Mouse (Mus musculus) cerebellum, postnatal 10 days (tissue): ENCODE data around the gene Vangl1.

ENCODE experiments used
- DNase-seq, 2 experiments: peaks; one replicate each; pipeline ENCODE4 v3.0.0; 2021; ENCODE audit warnings: mixed read lengths in 2 of 2

Vangl1 gene

DNA sequence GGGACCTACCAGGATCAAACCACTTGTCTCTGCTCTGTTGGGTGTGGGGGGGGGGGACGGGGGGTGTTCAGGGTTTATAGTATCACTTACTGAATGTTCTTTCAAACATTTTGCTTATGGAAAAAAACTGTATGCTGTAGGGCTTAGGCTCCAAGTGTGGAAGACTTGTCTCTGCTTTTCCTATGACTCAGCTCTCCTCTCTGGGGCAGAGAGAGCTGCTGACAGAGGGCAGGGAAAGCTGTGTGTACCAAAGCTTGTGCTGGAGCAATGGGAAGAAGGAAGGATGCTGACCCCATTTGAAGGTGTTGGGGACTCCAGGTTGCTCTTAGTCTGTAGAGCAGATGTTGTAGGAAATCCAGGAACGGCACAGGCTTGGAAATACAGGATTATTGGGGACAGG lies 63.0 kb downstream of the Vangl1 start:
- DNase-seq, result no peak

DNA sequence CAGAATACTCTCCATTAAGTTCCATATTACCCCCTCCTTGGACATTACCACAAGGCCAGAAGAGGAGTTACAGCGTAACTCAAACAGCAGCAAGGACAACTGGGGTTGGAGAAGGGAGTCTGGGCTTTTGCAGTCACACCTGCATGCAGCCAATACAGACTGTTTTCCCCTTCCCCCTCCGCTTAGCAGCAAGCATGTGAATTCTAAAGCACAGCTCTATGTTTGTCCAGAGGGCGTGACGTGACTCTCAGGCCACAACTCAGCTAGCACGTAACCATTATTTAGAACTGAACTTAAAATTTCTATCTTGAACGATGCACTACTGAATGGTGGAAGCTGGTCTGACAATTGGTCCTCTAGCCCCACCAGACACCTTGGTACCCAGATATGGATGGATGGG lies 63.9 kb downstream of the Vangl1 start:
- no peak for DNase-seq

DNA sequence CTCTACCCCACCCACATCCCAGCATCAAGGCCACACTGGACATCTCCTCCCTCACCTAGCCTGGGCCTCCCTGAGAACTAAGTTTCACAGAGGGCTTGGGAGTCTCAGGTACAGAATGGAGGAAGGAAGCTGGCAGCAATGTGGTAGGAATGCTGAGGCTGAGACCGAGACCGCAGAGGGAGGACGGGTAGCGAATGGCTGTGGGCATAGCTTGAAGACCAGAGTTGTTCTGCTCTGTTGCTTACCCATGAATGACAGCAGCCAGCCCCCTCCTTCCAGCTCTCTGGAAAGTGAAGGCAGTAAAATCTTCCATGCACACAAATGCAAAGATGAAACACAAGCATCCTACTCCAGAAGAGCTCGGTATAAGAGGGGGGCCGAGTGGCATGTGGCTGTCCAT lies 65.6 kb downstream of the Vangl1 start:
- DNase-seq, result no peak

DNA sequence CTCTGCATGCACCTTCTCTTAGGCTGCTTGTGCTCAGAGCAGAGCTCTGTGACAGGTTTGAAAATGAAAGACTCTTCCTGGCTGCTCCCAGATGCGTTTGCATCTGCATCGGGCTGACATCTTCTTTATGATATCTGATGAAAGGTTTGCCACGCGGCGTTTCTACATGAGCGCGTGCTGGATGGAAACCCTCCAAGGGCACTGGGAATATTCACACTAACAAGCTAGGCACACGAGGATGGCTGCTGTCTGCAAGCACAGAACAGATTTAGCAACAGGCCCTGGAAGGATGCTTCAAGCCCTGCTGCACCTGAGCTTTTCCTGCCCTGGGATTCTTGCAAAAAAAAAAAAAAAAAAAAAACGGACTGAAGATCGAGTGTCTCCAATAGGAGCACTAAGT lies 67.3 kb downstream of the Vangl1 start:
- no peak for DNase-seq

DNA sequence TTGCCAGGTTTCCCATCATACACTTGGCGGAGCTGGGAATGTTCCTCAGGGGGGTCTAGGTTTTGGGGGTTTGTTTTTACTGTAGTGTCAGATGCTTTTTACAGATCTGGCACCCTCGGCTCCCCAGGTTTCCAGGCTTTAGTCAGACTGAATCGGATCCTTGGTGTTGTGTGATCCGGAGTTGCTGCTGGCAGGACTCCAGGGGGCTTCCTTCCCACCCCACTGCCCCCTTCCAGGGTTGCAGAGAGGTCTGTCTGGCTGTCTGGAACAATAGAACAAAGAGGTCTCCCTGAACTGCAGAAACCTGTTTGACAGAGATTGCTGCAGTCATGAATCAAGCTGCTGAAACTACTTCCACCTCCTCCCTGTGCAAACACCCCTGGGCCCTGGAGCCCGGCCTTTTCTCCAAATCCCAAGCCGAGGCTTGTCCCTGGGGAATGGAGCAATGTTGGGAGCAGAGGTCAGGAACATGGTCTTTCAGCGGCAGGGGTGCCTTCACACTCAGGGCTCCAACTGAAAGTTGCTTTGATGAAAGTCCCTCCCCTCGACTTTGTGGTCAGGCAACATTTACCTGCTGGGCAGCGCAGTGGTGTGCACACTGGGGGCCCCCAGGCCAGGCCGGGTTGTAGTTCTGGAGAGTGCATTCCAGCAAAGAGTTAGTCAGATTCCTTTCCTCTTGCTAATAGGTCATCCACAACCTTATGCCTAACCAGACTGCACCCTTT lies 68.9 kb downstream of the Vangl1 start:
- peak in 1 of 2 experiments; percentile 25 for DNase-seq

DNA sequence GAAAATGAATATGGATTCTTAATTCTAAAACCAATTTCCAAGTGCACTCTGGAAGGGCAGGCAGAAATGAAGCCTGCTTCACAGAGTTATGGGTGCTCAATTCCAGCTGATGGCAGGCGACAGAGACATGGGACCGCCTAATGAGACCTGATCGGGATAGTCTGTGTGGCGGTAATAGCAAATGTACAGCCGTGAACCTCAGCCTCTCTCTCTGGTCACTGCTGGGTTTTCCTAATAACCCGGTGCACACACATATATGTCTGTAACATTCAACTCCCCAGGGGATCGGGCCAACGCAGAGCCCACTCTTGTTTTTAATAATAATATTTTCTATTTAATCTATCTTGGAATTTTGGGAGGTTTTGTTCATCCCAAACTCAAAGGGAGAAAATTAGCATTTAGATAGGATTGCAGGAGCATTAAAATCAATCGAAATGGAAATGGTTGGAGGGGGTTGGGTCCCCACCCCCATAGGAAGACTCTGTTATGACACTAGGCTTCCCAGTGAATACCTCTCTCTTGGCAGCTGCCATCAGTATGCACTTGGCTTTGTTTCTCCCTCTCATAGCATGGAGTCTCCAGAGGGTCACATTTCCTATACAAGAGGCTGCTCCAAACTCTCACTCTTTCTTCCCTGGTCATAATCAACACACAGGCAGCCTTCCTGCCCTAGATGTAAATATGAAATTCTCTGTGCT lies 72.7 kb downstream of the Vangl1 start:
- no peak for DNase-seq

DNA sequence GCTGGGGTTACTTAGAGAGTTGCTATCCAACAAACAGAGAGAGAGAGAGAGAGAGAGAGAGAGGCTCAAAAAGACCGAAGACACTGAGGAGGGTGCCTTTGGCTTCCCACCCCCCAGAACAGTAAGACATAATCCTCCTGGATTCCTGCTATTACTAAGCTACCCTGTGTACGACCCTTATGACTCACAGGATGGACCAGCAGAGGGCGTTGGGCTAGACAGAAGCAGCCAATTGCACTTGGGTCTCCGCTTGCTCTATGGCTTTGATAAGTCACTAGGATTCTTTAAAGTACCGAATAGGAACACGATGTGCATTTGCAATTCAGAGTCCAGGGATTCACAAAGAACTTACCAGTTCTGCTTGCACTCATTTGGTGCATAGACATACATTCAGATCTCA lies 74.0 kb downstream of the Vangl1 start:
- DNase-seq, result peak in 1 of 2 experiments; percentile 26

DNA sequence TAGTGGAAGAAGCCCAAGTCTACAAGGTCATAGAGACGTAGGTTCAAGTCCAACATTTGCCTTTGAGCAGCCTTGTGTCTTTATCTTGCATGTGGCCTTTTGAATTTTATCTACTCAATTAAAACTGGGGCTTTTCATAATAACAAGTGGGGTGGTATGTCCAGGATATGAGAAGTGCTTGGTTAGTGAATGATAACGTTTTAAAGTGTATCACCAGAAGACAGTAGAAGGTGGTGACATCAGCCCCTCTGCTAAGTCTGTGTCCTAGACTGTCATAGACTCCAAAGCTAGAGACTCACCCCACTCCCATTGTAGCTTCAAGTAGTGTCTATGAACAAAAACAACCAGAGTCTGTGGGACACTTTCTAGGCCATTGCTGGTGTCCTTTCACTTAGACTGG lies 76.3 kb downstream of the Vangl1 start:
- DNase-seq, result no peak

DNA sequence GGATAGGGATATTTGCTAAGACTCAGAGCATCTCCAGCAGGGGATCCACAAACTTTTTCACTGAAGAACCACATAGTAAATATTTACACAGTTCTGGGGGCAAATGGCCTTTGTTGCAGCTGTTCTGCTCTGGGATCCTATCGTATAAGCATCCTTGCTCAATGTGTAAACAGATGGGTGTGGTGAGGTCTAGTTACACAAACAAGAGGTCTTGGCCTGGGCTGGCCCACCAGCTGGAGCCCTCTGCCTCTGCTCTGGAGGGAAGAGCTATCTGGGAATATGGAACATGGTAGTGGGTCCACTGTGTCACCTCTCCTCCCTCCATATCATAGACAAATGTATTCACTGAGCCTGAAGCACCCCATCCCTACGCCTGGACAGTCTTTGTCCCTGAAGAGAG lies 77.4 kb downstream of the Vangl1 start:
- DNase-seq, result no peak

DNA sequence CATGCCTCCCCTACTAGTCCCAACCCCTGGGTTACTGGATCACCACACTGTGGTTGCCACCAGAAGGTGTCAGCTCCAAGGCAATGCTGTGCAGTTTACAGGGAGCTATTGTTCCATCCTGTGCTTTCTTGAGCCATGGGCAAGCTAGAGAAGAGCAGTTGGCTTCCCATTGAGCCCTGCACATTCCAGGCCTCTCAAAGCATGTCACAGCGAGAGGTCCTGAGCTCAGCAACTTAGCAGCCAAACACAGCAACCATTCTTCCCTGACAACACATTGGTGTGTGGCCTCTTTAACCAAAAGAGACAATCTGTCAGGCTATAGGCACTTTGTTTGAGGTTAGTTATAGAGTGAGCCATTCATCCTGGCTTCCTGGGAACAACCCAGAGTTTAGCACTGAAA lies 78.9 kb downstream of the Vangl1 start:
- DNase-seq, result peak in 1 of 2 experiments; percentile 24

DNA sequence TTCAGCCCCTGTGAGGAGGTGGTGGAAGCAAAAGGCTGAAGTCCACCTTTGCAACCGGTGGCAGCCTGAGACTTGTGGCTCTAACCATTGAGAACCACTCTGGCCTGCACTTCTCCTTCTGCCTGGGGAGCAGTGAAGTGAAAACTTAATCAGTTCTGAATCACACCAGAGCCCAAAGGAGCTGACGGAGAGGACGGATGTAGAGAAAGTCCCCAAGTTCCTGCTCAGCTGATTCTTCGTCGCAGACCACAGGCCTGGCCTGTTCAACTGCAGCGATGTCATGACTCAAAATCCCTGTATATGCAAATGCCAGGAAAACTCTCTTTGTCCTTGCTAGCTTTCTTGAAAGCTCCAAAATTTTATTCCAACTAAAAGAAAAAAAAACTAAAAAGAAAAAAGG lies 80.8 kb downstream of the Vangl1 start:
- DNase-seq, result no peak

DNA sequence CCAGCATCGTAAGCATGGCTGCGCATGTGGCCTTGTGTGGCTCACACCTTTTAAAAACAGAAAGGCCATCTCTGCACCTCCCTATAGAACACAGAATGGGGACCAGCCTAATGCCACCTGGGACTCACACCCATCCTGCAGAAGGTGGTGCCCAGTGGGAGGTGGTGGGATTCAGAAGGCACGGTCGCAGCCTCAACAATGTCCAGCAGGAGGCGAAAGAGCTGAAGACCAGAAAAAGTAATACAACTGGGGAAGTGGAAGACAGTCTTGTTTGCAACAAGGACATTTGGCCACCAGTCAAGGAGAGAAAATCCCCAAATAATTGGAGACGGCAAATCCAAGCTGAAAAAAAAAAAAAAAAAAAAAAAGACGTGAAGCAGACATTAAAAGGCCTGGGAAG lies 82.4 kb downstream of the Vangl1 start:
- DNase-seq, result peak; percentile 45 to 55

DNA sequence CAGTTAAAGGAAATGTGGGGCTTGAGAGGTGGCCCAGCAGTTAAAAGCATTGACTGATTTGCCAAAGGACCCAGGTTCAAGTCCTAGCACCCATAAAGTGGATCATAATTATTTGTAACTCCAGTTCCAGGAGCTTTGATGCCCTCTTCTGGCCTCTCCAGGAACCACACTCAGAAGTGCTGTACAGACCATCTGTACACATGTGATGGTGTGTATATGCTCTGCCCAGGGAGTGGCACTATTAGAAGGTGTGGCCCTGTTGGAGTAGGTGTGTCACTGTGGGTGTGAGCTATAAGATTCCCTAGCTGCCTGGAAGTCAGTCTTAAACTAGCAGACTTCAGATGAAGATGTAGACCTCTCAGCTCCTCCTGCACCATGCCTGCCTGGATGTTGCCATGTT lies 83.5 kb downstream of the Vangl1 start:
- DNase-seq, result no peak

DNA sequence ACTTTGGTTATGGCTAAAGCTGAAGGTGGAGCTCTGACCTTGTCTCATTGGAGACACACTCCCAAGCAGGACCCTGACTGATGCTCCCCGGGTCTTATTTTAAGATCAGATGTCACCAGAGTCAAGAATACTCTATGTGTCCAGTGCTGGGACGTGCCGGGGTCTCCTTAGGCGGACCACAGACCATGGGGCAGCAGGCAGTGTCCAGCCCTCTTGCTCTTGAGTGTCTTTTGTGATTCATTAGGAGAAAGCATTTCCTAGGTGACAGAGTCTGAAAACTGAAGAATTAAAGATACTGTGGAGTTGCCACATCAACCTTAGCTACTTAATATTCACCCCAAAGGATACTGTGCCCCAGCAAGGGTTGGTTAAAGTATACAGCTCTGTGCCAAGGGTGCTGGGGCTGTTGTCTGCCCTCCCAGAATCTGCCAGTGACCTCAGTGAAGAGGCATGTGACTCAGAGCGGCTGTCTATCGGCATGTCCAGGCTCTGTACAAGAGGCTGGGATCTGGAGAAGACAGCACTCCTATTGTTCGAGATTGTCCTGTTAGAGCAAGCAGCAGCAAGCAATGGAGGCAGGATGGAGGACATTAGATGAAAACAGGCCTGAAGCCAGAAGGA lies 92.4 kb downstream of the Vangl1 start:
- DNase-seq, result no peak

DNA sequence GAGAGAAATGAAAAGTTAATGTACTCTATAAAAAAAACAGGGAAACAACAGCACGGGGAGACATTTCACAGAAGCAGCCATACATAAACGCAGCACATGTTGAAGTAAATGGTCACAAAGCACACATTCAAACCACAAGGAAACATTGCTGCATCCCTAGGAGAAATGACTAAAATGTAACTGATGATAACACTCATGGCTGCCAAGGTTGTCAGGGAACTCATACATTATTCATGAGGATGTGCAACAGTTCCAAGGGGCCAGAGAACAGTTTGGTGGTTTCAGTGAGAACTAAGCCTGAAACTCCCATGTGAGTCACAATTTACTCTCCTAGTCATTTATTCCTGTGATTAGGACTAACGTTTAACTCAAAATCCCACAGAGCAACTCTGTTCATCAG lies 96.3 kb downstream of the Vangl1 start:
- no peak for DNase-seq

DNA sequence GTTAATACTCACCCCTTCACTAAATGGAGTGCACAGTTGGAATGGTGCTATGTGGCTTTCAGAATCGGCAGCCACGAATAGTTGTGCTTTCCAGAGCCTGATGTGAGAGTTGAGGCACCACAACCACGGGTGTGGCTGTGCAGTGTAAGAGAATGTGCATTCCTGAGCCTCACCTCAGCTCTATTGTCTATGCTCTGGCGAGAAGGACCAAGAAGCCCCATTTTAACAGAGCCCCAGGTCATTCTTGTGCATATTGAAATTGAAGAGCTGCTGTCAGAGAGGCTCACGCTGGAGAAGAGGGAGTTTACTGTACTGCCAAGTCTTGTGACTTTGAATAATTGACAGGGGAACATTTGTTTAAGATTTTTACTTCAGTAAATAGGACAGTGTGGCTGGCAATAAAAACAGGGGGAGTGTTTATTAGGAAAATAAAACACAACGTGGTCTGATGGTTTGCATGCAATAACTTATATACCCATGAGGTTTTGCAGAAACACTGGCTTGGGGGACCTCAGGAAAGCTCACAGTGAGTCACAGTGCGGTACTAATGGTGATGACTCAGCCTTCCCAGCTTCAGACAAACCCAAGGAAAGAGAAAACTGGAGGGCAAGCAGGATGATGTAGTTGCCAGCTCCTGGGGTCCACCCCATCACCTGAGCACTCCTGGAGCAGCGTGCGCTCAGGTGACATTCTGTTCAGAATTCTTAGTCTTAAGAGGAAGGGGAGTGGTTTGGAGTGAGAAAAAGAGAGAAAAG lies 100.5 kb downstream of the Vangl1 start:
- DNase-seq, result no peak
